Mouse (Mus musculus) B cell, adult 67 days (primary cell): Measurements from ENCODE around the gene Bgn. TPM values are rescaled to one million over a fixed set of nuclear protein-coding genes. Genes with fewer than 3 reads are reported as not detected.

Experiments
- total RNA-seq, 2 experiments: library from RNA; stranded (reverse); gene quantifications; 4 replicates each; pipeline ENCODE4 v1.2.4; 2023

Bgn gene
- total RNA-seq, result not detected

DNA sequence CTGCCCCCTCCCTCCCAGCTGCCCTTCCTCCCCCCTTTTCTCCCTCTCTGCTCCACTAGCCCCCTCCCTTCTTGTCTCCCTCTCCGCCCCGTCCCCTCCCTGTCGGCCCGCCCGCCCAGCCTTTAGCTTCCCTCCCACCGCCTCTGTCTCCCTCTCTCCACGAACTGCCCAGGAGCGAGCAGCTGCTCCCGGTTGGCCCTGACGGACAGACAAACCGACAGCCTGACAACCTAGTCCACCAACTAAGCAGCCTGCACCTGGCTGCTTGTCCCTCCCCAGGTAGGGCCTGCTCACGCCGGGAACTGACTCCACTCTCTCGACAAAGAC, at the start of gene Bgn:
Gene Bgn, plus strand, starts transcription at position 119 of the 327 bp plus-strand sequence.

DNA sequence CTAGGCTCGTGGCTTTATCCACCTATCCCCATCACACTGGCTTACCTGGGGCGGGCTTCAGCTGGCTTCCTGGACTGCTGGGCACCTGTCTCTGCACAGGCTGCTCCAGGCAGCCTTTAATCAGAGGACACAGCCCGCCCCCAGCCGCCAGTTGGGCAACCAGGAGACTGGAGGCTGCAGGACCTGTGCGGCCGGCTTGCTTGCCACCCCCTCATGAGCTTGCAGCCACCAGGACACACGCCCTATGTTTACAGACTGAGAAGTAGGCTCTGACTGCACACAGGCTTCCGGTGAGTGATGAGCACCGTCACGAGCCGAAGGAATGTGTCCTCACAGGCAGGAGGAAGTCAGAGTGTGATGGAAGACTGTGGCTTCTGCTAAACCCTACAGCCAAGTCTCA, 48.1 kb upstream of the Bgn start, which contains the start of gene Trex2:
Gene Trex2, minus strand, starts transcription at position 93 of the 400 bp plus-strand sequence.

DNA sequence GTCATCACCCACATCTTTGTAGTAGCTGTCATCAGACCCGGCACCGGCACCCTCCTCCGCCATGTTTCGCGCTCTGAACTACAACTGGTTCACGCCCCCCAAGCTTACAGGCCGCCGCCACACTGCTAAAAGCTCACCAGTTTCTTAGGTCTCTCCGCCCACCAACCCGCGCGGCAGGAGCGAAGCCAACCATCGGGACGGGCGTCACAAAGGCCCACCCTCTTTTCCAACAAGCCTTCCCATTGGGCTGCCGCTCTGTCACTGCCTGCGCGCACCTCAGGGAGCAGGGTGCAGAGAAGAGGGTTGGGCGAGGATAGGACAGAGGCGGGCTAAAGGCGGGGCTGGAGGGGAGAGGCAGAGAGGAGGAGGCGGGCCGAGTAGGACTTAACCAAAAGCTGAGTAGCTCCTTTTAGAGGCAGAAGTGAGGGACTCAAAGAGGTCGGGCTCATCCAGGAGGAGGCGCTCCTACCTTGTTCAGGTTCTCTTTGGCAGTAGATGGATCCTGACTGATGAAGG, 24.5 kb upstream of the Bgn start, which contains the start of gene Haus7:
Gene Haus7, minus strand, starts transcription at position 168 of the 516 bp plus-strand sequence.

Other genes with a start within 250 kb of the Bgn start
- gene Xlr4c, start 240.5 kb upstream of the Bgn start, total RNA-seq, result 10 to 100 TPM in 1 of 2 experiments, 1 to 10 TPM in 1; 3.9 to 15.2 TPM
- not detected for gene Xlr3c, start 218.2 kb upstream of the Bgn start, total RNA-seq
- gene Xlr5a, start 190.6 kb upstream of the Bgn start, total RNA-seq, result not detected
- gene Xlr5c, start 190.6 kb upstream of the Bgn start, total RNA-seq, result not detected
- gene Gm45015, start 146.8 kb upstream of the Bgn start, total RNA-seq, result not detected
- 10 to 100 TPM; 33.6 to 35.4 TPM for gene Zfp275, start 141.0 kb upstream of the Bgn start, total RNA-seq
- gene Gm18336, start 84.9 kb upstream of the Bgn start, total RNA-seq, result not detected
- gene Zfp92, start 72.5 kb upstream of the Bgn start, total RNA-seq, result not detected
- gene Trex2, start 48.3 kb upstream of the Bgn start, total RNA-seq, result not detected
- gene Haus7, start 24.6 kb upstream of the Bgn start, total RNA-seq, result 10 to 100 TPM; 20.0 to 20.1 TPM
- gene Atp2b3, start 19.5 kb downstream of the Bgn start, total RNA-seq, result not detected
- not detected for gene Dusp9, start 155.8 kb downstream of the Bgn start, total RNA-seq
- gene Pnck, start 176.5 kb downstream of the Bgn start, total RNA-seq, result under 1 TPM in 1 of 2 experiments, not detected in 1; 0.71 TPM
- not detected for gene Slc6a8, start 189.5 kb downstream of the Bgn start, total RNA-seq
- 100 to 1,000 TPM; 141 to 158 TPM for gene Bcap31, start 232.6 kb downstream of the Bgn start, total RNA-seq
- 10 to 100 TPM; 75.3 to 75.4 TPM for gene Abcd1, start 233.0 kb downstream of the Bgn start, total RNA-seq